Mouse (Mus musculus) cortical plate, adult 2 months (tissue): ENCODE measurements around the gene Hsdl1.

Experiments used
- CTCF ChIP-seq: fragments of 200-500 bp; IDR thresholded peaks from 2 replicates; pipeline ENCODE4 v1.5.1; 2011; ENCODE audit warnings: mild to moderate bottlenecking, control low read depth, low read length; ENCODE audit not compliant: insufficient read depth; ENCODE audit errors: extremely low read depth
- POLR2A ChIP-seq: fragments of 200-500 bp; IDR thresholded peaks from 2 replicates; pipeline ENCODE4 v1.6.1; 2011; ENCODE audit warnings: mild to moderate bottlenecking, low read length, control low read depth; ENCODE audit not compliant: insufficient read depth; ENCODE audit errors: extremely low read depth

DNA sequence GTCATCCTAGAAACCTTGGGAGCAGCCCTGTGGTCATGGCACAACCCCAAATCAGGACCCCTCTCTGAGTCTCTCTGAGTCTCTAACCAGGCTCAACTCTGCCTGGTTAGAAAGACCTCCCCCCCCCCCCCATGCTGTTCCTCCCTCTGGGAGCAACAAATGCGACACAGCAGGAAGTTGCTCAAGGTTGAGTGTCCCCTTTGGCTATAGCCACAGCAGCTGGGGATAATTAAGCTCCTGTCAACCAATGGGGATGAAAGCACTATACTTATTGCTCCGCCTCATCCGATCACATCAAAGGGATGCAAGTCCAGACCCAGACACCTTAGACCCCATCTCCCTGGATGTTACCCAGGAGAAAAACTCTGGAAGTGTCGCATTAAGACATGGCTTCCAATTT, 47.6 kb upstream of the Hsdl1 start:
- no peak for TF ChIP-seq CTCF
- TF ChIP-seq POLR2A, result no peak
